Mouse (Mus musculus): Measurements from ENCODE around the gene Fank1. TPM values are rescaled to one million over a fixed set of nuclear protein-coding genes. Genes with fewer than 3 reads are reported as not detected.

Gene Fank1
- 4.5 and 5.1 TPM in 2 replicates for total RNA-seq (2014; rRNA removed)
- 5.2 and 9.0 TPM in 2 replicates for polyA plus RNA-seq (2015; fragmentation: Nextera tagmentation; extraction: Ambion mirVana)

GRCm38 (mm10) chr7:133776626-133776996, at the start of gene Fank1:
Gene Fank1, plus strand, starts transcription at chr7:133776861.
- H3K9ac ChIP-seq: peak within 1 kb of the TSS; percentile 72
- ATAC-seq (peak; percentile 97), DNase-seq (peak; percentile 91)
- H3K27ac ChIP-seq (ENCODE audit: low read depth, low read length): peak within 1 kb of the TSS; percentile 54
- H3K27me3 ChIP-seq (ENCODE audit: insufficient read depth, low read length): no peaks in the 10 kb centered on the region
- no peaks in the 10 kb centered on the region for H3K9me3 ChIP-seq (ENCODE audit: low read length)
- TF ChIP-seq CTCF (IDR thresholded peaks at IDR 0.05; ENCODE audit: low read depth): 0 out of 2 replicates have a peak, but pooled peaks have one; percentile 7
- peak within 1 kb of the TSS; percentile 84 for H3K4me3 ChIP-seq (ENCODE audit: low read depth, low read length)
- WGBS: under 1% methylated on average over 43 of the region's 45 CpGs
- H3K4me1 ChIP-seq (ENCODE audit: insufficient read depth): peaks cover 4% of the 10 kb centered on the region; the same call in 1 of the 2 replicates
- peak within 1 kb of the TSS; percentile 91 for H3K4me2 ChIP-seq (ENCODE audit: low read depth)
- H3K36me3 ChIP-seq (ENCODE audit: insufficient read depth): no peaks in the 10 kb centered on the region

DNA sequence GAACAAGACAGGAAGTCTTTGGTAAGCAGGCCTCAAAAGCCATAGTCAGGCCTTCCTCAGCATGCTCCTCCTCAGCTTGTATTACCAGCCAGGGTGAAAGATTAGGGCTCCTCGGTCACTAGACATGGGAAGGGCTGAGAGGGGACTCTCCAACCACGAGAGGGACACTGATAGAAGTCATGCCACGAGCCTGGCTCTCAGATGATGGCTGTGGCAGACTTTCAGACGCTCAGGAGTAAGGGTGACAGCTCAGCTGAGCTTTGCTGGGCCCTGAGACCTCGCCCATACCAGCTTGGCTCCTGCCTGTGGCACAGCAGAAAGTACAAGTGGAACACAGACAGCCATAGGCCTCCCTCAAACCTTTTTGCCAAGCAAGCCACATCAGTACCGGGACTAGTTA, 49.6 kb upstream of the Fank1 start:
- Histone ChIP-seq H3K9ac (no peak overlapping the region), H3K4me2 (ENCODE audit: low read depth) (no peak overlapping the region), H3K27me3 (ENCODE audit: insufficient read depth, low read length) (no peaks in the 10 kb centered on the region), H3K4me3 (ENCODE audit: low read depth, low read length) (no peak overlapping the region), H3K36me3 (ENCODE audit: insufficient read depth) (peaks cover 25% of the 10 kb centered on the region), H3K4me1 (ENCODE audit: insufficient read depth) (no peaks in the 10 kb centered on the region), H3K27ac (ENCODE audit: low read depth, low read length) (no peak overlapping the region), H3K9me3 (ENCODE audit: low read length) (no peaks in the 10 kb centered on the region)
- TF ChIP-seq CTCF (IDR thresholded peaks at IDR 0.05; ENCODE audit: low read depth): no peak
- ATAC-seq: no peak
- DNase-seq: no peak
- 84% methylated on average over 6 of the region's 6 CpGs for WGBS

GRCm38 (mm10) chr7:133729351-133729750, 47.3 kb upstream of the Fank1 start:
- Histone ChIP-seq H3K27ac (ENCODE audit: low read depth, low read length) (no peak overlapping the region), H3K4me1 (ENCODE audit: insufficient read depth) (no peaks in the 10 kb centered on the region), H3K27me3 (ENCODE audit: insufficient read depth, low read length) (no peaks in the 10 kb centered on the region), H3K9ac (no peak overlapping the region), H3K4me2 (ENCODE audit: low read depth) (no peak overlapping the region), H3K4me3 (ENCODE audit: low read depth, low read length) (no peak overlapping the region), H3K36me3 (ENCODE audit: insufficient read depth) (peaks cover 17% of the 10 kb centered on the region), H3K9me3 (ENCODE audit: low read length) (no peaks in the 10 kb centered on the region)
- no peak for TF ChIP-seq CTCF (IDR thresholded peaks at IDR 0.05; ENCODE audit: low read depth)
- 64% methylated on average over 5 of the region's 5 CpGs for WGBS
- ATAC-seq (peak; percentile 50), DNase-seq (peak; percentile 31)

DNA sequence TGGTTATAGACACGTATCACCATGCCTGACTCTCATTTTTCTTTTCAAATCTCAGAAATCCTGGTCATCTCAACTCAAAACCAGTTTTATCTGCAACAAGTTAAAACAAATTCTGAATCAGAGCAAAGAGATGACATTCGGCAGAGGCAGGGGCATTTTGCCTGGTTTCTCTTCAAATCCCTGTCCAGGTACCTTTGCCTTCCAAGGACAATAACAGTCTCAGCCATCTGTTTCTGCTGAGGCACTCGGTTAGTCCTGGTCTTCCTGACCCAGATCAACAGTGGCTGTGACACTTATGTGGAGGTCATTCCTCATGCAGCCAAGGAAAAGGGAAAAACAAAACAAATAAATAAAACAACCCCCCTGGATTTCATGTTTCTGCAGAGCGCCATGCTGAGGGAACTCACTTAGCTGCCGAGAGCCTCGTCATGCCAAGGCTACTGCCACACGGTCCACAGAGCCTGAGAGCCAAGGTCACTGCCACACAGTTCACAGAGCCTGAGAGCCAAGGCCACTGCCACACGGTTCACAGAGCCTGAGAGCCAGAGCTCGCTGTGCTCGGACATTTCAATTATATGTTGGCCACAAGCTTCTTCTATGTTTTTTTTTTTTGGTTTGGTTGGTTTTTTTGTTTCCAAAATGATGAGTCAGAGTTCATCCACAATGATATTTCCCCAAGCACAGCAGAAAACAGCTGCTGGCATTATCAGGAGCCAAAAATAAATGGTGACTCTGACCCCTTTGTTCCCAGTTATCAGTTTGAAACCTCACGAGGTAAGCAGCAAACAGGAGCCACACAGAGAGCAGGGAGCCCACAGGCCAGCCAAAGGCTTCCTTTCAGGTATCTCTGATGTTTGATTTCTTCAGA, 46.1 kb upstream of the Fank1 start:
- H3K4me2 ChIP-seq (ENCODE audit: low read depth): no peak overlapping the region
- no peaks in the 10 kb centered on the region for H3K4me1 ChIP-seq (ENCODE audit: insufficient read depth)
- ATAC-seq: no peak
- no peak overlapping the region for H3K9ac ChIP-seq
- H3K27me3 ChIP-seq (ENCODE audit: insufficient read depth, low read length): no peaks in the 10 kb centered on the region
- peaks cover 15% of the 10 kb centered on the region for H3K36me3 ChIP-seq (ENCODE audit: insufficient read depth)
- no peak for DNase-seq
- no peaks in the 10 kb centered on the region for H3K9me3 ChIP-seq (ENCODE audit: low read length)
- no peak overlapping the region for H3K4me3 ChIP-seq (ENCODE audit: low read depth, low read length)
- WGBS: 83% methylated on average over 11 of the region's 11 CpGs
- no peak overlapping the region for H3K27ac ChIP-seq (ENCODE audit: low read depth, low read length)
- no peak for TF ChIP-seq CTCF (IDR thresholded peaks at IDR 0.05; ENCODE audit: low read depth)

DNA sequence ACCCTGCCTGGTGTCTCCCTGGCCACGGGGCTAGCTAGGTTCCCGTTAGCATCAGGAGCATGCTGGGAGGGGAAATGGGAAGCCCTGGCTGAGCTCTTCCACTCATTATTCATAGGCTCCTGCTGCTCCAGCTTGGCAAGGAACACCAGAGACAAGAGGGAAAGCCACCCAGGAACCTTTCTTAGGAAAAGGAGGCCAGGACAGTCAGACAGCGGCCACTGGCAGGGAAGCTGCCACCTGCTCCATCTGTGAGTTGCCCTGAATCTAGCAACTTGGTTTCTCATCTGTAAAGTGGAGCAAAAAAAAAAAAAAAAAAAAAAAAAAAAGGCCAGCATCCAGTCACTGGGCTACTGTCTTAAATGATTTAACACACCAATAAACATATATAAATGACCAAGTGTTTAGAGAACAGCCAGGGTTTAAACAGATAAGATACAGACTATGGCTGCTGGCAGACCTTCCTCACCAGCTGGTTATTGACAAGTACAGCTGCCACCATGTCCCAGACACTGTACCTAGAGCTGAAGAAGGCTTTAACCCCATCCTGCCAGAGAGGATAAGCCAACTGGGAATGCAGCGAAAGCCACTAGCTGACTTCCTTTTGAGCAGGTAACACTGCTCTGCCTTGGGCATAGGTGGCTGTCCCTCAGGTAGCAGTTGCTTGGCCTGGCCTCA, 44.6 kb upstream of the Fank1 start:
- H3K27me3 ChIP-seq (ENCODE audit: insufficient read depth, low read length): no peaks in the 10 kb centered on the region
- no peak overlapping the region for H3K4me2 ChIP-seq (ENCODE audit: low read depth)
- no peak overlapping the region for H3K9ac ChIP-seq
- DNase-seq (no peak), ATAC-seq (no peak)
- no peak overlapping the region for H3K27ac ChIP-seq (ENCODE audit: low read depth, low read length)
- H3K36me3 ChIP-seq (ENCODE audit: insufficient read depth): peaks cover 15% of the 10 kb centered on the region
- WGBS: 48% methylated on average over 4 of the region's 4 CpGs
- H3K4me1 ChIP-seq (ENCODE audit: insufficient read depth): no peaks in the 10 kb centered on the region
- no peak for TF ChIP-seq CTCF (IDR thresholded peaks at IDR 0.05; ENCODE audit: low read depth)
- no peak overlapping the region for H3K4me3 ChIP-seq (ENCODE audit: low read depth, low read length)
- H3K9me3 ChIP-seq (ENCODE audit: low read length): no peaks in the 10 kb centered on the region

DNA sequence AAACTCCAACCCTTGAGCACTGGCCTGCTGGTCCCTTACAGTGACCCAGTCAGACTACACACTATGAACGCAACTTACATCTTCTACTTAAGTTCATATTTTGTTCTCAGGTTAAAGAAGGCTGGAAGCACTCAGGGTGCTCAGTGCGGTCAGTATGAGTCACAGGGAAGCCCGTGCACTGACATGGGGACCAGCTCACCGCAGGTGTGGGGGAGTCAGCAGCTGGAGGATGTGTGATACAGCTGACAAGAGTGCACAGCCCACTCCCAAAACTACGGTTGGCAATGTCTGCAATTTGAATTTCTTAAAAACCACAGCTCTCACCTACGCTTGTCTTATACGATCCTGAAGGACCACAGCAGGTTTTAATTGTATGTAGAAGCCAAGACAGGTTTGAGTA, 36.1 kb upstream of the Fank1 start:
- no peak for TF ChIP-seq CTCF (IDR thresholded peaks at IDR 0.05; ENCODE audit: low read depth)
- 96% methylated on average over 7 of the region's 7 CpGs for WGBS
- no peak for DNase-seq
- Histone ChIP-seq H3K9ac (no peak overlapping the region), H3K9me3 (ENCODE audit: low read length) (no peaks in the 10 kb centered on the region), H3K36me3 (ENCODE audit: insufficient read depth) (peaks cover 18% of the 10 kb centered on the region), H3K27ac (ENCODE audit: low read depth, low read length) (no peak overlapping the region), H3K4me3 (ENCODE audit: low read depth, low read length) (no peak overlapping the region), H3K27me3 (ENCODE audit: insufficient read depth, low read length) (no peaks in the 10 kb centered on the region), H3K4me1 (ENCODE audit: insufficient read depth) (peaks cover 9% of the 10 kb centered on the region; the same call in 1 of the 2 replicates), H3K4me2 (ENCODE audit: low read depth) (no peak overlapping the region)
- no peak for ATAC-seq

Measured in forebrain, postnatal 0 days (tissue).